Mouse (Mus musculus) cortical plate, adult 2 months (tissue): ENCODE measurements around the gene Col27a1.

Experiments
- CTCF ChIP-seq: fragments of 200-500 bp; IDR thresholded peaks from 2 replicates; pipeline ENCODE4 v1.5.1; 2011; ENCODE audit warnings: mild to moderate bottlenecking, control low read depth, low read length; ENCODE audit not compliant: insufficient read depth; ENCODE audit errors: extremely low read depth
- POLR2A ChIP-seq: fragments of 200-500 bp; IDR thresholded peaks from 2 replicates; pipeline ENCODE4 v1.6.1; 2011; ENCODE audit warnings: mild to moderate bottlenecking, low read length, control low read depth; ENCODE audit not compliant: insufficient read depth; ENCODE audit errors: extremely low read depth

DNA sequence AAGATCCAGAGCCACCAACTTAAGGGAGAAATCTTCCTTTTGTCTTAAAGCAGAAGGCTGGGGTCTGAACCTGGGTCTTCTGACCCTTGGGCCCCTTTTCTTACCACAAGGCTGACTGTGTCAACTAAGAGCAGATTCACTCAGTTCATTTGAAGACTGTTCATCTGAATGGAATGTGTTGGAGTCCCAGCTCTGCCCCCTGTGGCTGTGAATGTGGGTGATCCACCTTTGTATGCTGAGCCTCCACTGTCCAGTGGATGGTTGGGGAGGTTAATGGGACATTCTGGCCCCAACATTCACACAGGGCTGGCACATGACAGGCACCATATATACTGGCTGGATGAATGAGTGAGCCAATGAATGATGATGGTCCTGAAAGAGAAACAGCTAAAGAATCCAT is 34.2 kb downstream of the Col27a1 start:
- TF ChIP-seq POLR2A: no peak
- TF ChIP-seq CTCF: no peak
